Mouse (Mus musculus): ENCODE results near the gene Lingo1. TPM values are rescaled to one million over a fixed set of nuclear protein-coding genes. Genes with fewer than 3 reads are reported as not detected.

Lingo1 gene
- polyA plus RNA-seq, 1 experiment from 2014 or later = 10.9 TPM

DNA sequence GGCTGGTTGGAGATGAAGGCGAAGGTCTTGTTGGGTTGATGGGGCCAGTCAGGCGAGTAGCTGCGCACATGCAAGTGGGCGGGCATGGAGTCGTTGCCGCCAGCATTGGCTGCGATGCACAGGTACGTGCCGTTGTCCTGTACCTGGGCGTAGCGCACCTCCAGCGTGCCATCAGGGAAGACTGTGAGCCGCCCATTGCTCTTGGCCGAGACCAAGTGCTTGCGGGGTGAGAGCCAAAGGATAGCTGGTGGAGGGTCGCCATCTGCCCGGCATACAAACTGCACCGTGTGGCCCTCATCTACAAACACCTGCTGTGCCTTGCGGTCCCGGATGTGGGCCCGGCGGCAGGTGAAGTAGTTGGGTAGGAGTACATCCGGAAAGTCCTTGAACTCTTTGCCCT, 176.6 kb downstream of the Lingo1 start:
- peaks cover 8% of the 10 kb centered on the region for H3K4me1 ChIP-seq
- H3K9me3 ChIP-seq (replicated peaks) = no peaks in the 10 kb centered on the region
- H3K27ac ChIP-seq = no peak overlapping the region
- H3K9ac ChIP-seq = no peak overlapping the region
- H3K4me3 ChIP-seq = no peak overlapping the region
- H3K27me3 ChIP-seq = peaks cover 45% of the 10 kb centered on the region
- whole genome bisulfite sequencing = 76% methylated on average over 23 of the region's 23 CpGs
- H3K4me2 ChIP-seq = no peak overlapping the region
- no peak for ATAC-seq
- peaks cover 19% of the 10 kb centered on the region; the same call in 1 of the 2 replicates for H3K36me3 ChIP-seq (ENCODE audit: poor library complexity, severe bottlenecking)

DNA sequence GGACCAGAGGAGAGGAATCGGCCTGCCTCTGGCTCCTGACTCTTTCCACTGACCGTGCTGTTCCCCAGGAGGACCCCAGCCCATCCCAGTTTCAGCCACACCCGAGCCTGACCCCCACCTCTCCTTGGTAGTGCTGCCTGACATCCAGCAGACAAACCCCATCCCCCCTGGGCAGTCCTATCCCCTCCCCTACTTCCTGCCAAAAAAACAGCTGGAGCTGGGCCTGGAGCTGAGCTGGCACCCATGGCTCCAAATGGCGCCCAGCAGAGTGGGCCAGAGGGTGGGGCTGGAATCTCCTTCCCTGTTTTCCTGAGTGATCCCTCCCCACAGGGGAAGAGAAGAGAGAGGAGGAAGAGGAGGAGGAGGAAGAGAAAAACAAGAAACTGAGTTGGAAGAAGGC, 177.6 kb downstream of the Lingo1 start:
- no peak for ATAC-seq
- Histone ChIP-seq H3K27me3 (peaks cover 40% of the 10 kb centered on the region), H3K9ac (no peak overlapping the region), H3K27ac (no peak overlapping the region), H3K9me3 (replicated peaks) (no peaks in the 10 kb centered on the region), H3K4me1 (peaks cover 6% of the 10 kb centered on the region; the same call in 1 of the 2 replicates), H3K4me2 (no peak overlapping the region), H3K36me3 (ENCODE audit: poor library complexity, severe bottlenecking) (peaks cover 19% of the 10 kb centered on the region; the same call in 1 of the 2 replicates), H3K4me3 (no peak overlapping the region)
- WGBS = 93% methylated on average over 4 of the region's 4 CpGs

DNA sequence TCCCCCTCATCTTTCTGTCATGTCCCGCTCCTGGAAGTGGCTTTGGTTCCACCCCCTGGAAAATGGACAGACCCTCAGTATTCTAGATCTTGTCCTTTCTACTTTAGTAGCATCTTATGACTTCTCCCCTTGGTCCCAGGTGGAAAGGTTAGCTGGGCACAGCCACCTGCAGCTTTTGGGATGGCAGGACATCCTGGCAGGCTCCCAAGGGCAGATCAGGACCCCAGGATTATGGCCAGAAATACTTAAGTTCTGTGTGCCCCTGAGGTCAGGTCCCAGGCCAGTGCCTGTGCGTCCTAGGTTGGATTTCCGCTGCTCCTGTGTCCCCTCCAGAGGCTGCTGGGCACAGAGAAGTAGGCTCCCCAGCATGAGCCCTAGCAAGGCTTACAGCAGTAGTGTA, 180.2 kb downstream of the Lingo1 start:
- Histone ChIP-seq H3K27ac (no peak overlapping the region), H3K9ac (no peak overlapping the region), H3K4me2 (no peak overlapping the region), H3K27me3 (peaks cover 20% of the 10 kb centered on the region), H3K36me3 (ENCODE audit: poor library complexity, severe bottlenecking) (peaks cover 19% of the 10 kb centered on the region; the same call in 1 of the 2 replicates), H3K9me3 (replicated peaks) (no peaks in the 10 kb centered on the region), H3K4me1 (peaks cover 4% of the 10 kb centered on the region; the same call in 1 of the 2 replicates), H3K4me3 (no peak overlapping the region)
- ATAC-seq = no peak
- WGBS = 82% methylated on average over 3 of the region's 3 CpGs

DNA sequence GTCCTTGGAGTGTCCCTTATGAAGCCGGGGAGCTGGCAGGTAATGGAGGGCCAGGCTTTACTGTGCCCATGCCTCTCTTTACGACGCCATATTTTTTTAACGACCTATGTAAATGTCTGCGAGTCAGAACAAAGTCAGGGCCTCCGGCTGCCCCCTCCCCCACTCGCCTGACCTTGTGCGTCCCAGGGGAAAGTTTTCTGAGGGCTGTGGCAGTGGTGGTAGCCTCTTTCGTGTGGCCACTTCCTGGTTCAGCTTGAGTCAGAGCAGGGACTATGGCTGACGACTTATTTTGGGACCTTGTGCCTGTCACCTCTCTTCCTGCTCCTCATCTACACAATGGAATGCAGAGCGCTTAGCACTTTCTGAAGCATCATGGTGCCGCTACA, 183.5 kb downstream of the Lingo1 start:
- no peak for ATAC-seq
- WGBS = 64% methylated on average over 12 of the region's 12 CpGs

DNA sequence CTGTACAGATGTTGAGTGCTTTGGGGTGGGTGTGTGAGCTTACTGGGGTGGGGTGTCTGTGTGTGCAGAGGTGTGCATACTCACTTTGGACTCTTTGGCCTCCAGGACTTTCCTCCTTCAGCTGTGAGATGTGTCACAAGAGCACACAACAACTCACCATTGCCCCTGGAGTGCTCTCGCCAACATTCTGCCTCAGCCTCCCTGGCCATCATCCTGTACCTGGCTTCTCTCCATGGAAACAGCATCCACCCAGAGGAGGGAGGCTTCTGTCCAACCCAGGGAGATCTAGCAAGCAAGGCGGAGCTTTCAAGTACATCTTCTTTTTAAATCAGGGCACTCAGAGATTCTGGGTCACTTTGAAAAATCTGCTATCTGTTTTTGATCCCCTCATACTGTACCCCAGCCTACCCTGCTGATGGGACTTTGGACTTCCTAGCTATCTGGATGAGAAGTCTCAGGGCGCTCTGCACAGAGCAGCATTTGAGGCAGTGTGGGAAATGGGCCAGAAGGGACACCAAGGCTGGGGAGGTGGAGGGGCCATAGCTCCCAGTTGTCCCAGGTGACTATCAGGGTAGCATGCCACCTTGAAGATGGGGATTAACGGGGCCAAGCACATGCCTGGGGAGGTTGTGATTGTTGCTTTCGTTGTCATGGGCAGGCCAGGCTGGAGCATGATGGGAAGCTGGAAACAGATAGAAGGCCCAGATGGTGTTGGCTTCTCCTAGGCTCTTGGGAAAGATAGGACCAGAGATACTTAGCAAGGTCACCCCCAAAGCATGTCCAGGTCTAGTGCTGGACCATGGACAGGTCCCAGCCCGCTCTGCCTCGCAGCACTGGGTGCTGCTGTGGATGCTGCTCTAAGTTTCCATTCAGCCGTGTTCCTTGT, 184.1 kb downstream of the Lingo1 start:
- WGBS = 87% methylated on average over 8 of the region's 8 CpGs

More for the DNA sequence above, 183.5 kb downstream of the Lingo1 start:
- Histone ChIP-seq H3K36me3 (ENCODE audit: poor library complexity, severe bottlenecking) (no peaks in the 10 kb centered on the region), H3K9me3 (replicated peaks) (no peaks in the 10 kb centered on the region), H3K27ac (no peak overlapping the region), H3K4me3 (no peak overlapping the region), H3K27me3 (peaks cover 13% of the 10 kb centered on the region), H3K4me1 (peaks cover 18% of the 10 kb centered on the region), H3K4me2 (no peak overlapping the region), H3K9ac (no peak overlapping the region)

DNA sequence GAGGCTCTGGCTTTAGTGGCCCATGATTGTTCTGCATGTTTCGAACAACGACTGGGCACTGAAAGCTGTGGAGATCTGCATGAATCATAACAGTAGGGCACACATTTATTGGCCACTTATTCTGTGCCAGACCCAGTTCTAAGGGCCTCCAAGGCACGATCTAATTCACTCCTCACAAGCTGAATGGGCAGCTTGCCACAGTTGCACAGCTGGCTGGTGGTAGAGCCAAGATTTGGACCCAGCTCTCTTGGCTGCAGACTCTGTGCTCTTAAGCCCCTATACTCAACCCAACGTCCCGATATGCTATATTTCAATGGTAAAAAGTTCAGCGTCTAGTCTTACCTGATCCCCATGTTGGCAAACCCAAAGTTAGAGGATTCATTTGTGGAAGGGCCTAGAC, 185.3 kb downstream of the Lingo1 start:
- H3K4me2 ChIP-seq = no peak overlapping the region
- peaks cover 22% of the 10 kb centered on the region for H3K4me1 ChIP-seq
- no peak overlapping the region for H3K9ac ChIP-seq
- no peak for ATAC-seq
- WGBS = 82% methylated on average over 6 of the region's 6 CpGs
- no peaks in the 10 kb centered on the region for H3K9me3 ChIP-seq (replicated peaks)
- no peak overlapping the region for H3K4me3 ChIP-seq
- peaks cover 17% of the 10 kb centered on the region for H3K27me3 ChIP-seq
- no peak overlapping the region for H3K27ac ChIP-seq
- no peaks in the 10 kb centered on the region for H3K36me3 ChIP-seq (ENCODE audit: poor library complexity, severe bottlenecking)

More for the DNA sequence above, 184.1 kb downstream of the Lingo1 start:
- Histone ChIP-seq H3K4me2 (no peak overlapping the region), H3K27ac (no peak overlapping the region), H3K4me1 (peaks cover 18% of the 10 kb centered on the region), H3K4me3 (no peak overlapping the region), H3K27me3 (peaks cover 16% of the 10 kb centered on the region), H3K36me3 (ENCODE audit: poor library complexity, severe bottlenecking) (no peaks in the 10 kb centered on the region), H3K9me3 (replicated peaks) (no peaks in the 10 kb centered on the region), H3K9ac (no peak overlapping the region)
- ATAC-seq = no peak

DNA sequence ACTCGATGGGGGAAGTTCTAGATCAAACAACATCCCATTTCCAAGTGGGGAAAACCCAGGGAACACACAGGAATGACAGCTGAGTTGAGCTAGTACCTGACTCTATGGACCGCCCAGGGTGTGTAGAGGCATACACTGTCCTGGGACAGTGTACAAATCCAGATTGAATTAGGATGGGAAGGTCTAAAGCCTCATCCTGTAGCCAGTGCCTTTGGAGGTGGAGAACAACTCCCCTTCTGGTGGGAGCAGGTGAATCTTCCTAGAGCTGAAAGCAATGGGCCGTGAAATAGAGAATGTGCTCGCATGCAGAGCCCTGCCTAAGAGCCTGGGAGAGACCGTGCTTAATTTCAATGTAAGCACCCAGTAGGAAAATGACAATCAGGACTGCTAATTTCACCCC, 185.8 kb downstream of the Lingo1 start:
- no peak for ATAC-seq
- WGBS = 58% methylated on average over 5 of the region's 5 CpGs
- no peaks in the 10 kb centered on the region for H3K9me3 ChIP-seq (replicated peaks)

DNA sequence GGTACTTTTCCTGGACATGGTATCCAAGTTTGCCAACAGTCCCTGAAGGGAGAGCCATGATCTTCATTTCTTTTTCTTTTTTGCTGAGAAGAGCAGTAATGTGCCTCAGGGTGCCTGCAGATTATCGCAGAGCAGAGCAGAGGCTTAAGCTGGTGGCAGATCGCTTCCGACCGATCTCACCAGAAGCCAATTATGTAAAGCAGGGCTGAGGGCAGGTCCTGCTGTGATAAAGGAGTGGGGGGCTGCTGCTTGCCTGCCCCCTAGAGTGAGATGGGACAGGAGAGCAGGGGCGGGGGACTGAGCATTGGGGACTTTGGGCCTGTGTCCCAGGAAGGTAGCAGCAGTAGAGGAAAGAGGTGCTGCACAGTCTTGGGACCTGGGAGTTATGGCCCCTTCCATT, 186.8 kb downstream of the Lingo1 start:
- H3K9ac ChIP-seq = no peak overlapping the region
- no peaks in the 10 kb centered on the region for H3K9me3 ChIP-seq (replicated peaks)
- no peak overlapping the region for H3K4me3 ChIP-seq
- no peak overlapping the region for H3K27ac ChIP-seq
- peaks cover 17% of the 10 kb centered on the region for H3K27me3 ChIP-seq
- H3K4me2 ChIP-seq = no peak overlapping the region
- 5% methylated on average over 5 of the region's 5 CpGs for WGBS
- peaks cover 37% of the 10 kb centered on the region for H3K4me1 ChIP-seq
- ATAC-seq = no peak; the same call in 1 of the 2 replicates
- H3K36me3 ChIP-seq (ENCODE audit: poor library complexity, severe bottlenecking) = no peaks in the 10 kb centered on the region

More for the DNA sequence above, 185.8 kb downstream of the Lingo1 start:
- Histone ChIP-seq H3K4me1 (peaks cover 27% of the 10 kb centered on the region), H3K4me2 (no peak overlapping the region), H3K36me3 (ENCODE audit: poor library complexity, severe bottlenecking) (no peaks in the 10 kb centered on the region), H3K27ac (no peak overlapping the region), H3K9ac (no peak overlapping the region), H3K27me3 (peaks cover 17% of the 10 kb centered on the region), H3K4me3 (no peak overlapping the region)

DNA sequence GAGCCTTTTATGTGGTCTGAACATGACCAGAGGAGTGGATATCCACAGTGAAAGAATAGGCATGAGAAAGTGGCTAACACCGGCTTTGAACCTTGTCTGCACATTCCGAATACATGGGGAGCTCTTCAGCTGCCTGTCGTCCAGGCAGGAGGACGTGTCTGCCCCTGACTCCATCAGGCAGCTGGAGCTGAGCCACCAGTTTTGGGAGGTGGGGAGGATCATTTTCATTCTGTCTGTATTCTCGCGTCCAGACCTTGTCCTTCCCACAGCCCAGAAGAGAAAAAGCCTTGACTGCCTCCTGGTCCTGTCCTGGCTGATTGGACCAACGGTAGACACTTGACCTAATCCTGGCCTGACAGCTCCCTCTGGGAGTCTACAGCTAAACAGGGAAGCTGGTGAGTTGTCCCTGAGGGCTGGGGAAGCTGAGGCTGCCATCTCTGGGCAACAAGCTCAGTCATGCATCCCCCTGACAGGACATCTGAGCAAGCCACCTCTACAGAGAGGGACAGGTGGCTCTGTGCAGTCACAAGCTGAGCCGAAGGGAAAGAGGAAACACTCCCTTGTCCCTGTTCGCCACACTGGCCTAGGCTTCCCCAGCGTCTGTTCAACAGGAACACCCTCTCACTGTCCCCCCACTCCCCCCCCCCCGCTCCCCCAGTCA, 187.4 kb downstream of the Lingo1 start:
- Histone ChIP-seq H3K4me3 (no peak overlapping the region), H3K9me3 (replicated peaks) (no peaks in the 10 kb centered on the region), H3K4me2 (no peak overlapping the region), H3K27me3 (peaks cover 17% of the 10 kb centered on the region), H3K9ac (no peak overlapping the region), H3K36me3 (ENCODE audit: poor library complexity, severe bottlenecking) (no peaks in the 10 kb centered on the region), H3K4me1 (peaks cover 40% of the 10 kb centered on the region), H3K27ac (no peak overlapping the region)
- ATAC-seq = no peak
- WGBS = 17% methylated on average over 11 of the region's 11 CpGs

DNA sequence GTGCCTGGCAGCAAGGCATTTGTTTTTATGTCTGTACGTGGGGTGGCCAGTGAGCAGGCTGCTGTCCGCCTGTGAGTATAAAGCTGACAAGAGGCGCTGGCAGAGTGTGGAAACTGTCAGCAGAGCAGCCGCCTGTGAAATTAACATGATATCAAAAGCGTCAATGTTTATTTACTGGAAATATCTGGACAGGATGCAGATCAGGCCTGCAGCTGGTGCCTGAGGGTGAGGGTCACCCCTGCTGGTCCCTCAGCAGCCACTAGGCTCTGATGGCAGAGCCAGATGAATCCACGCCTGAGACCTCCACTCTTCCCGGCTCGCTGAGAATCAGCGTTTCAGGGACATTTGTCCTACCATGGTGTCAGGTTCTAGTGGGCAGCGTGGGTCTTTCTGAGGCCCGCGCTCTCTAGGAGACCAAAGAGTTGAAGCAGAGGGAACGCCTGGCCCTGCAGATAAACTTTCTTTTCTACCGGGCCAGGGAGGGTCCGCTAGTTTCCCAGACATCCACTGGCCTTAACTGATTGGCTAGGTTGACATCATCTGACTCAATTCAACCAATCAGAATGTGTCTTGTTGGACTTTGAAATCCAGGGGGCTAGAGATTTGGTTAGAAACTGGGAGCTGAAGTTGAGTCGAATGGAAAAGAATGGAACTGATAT, 190.1 kb downstream of the Lingo1 start:
- no peak overlapping the region for H3K9ac ChIP-seq
- no peak for ATAC-seq
- H3K4me2 ChIP-seq = no peak overlapping the region
- no peak overlapping the region for H3K4me3 ChIP-seq
- H3K27me3 ChIP-seq = peaks cover 21% of the 10 kb centered on the region
- H3K27ac ChIP-seq = peak overlapping the region; percentile 45
- peaks cover 43% of the 10 kb centered on the region for H3K4me1 ChIP-seq
- 77% methylated on average over 16 of the region's 16 CpGs for WGBS
- no peaks in the 10 kb centered on the region for H3K36me3 ChIP-seq (ENCODE audit: poor library complexity, severe bottlenecking)
- H3K9me3 ChIP-seq (replicated peaks) = no peaks in the 10 kb centered on the region

DNA sequence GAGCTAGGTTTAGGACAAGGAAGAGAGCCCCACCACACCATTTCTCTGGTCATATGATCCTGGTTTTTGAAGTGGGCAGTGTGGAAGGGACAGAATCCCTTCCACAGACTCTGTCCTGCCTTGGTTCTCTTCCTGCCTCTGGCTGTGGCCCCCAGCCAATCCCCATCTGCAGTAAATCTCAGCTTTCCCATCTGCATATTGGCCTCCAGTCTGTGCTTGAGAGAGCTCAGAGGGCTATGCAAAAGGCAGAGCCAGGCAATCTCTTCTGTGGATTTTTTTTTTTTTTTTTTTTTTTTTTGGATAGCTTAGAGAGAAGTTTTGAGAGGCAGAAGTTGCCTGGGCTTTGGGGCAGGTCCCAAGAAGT, 190.8 kb downstream of the Lingo1 start:
- Histone ChIP-seq H3K27me3 (peaks cover 21% of the 10 kb centered on the region), H3K4me3 (no peak overlapping the region), H3K9ac (no peak overlapping the region), H3K27ac (0 out of 2 replicates have a peak overlapping the region, but pooled peaks have one; percentile 27), H3K36me3 (ENCODE audit: poor library complexity, severe bottlenecking) (no peaks in the 10 kb centered on the region), H3K9me3 (replicated peaks) (no peaks in the 10 kb centered on the region), H3K4me2 (no peak overlapping the region), H3K4me1 (peaks cover 50% of the 10 kb centered on the region)
- ATAC-seq = peak; percentile 73

Data from forebrain, embryonic 13.5 days (tissue).